Mouse (Mus musculus) lung, postnatal 0 days (tissue): ENCODE data around the gene Hydin.

Experiments used
- CTCF ChIP-seq: IDR thresholded peaks from 2 replicates; pipeline ENCODE4 v1.5.1; 2016; ENCODE audit warnings: antibody characterized with exemption, mild to moderate bottlenecking
- EP300 ChIP-seq: IDR thresholded peaks from 2 replicates; pipeline ENCODE4 v1.6.1; 2016; ENCODE audit warnings: antibody characterized with exemption, mild to moderate bottlenecking, control low read depth

DNA sequence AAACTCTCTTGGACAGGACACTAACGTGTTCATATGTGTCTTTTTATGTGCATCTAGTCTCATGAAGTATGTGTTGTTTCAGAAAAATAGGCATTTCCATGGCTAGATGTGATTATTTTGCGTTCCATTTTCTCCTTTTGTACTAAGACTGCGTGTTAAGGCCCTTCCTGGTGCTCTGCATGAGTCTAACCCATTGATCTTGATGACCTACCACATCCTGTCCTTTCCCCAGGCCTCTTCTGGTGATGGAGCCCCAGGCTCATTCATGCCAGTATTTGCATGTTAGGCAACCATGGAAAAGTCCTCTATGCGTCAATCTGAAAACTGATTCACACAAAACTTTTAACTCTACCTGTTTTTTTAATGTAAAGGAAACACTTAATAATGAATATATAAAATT is 96.2 kb downstream of the Hydin start:
- TF ChIP-seq CTCF (no peak), EP300 (no peak)
